Mouse (Mus musculus): ENCODE measurements around the gene Prcp.

Gene Prcp

GRCm38 (mm10) chr7:92874116-92874675, at the start of gene Prcp, which contains the start of gene Ddias:
Gene Prcp, plus strand, starts transcription at chr7:92874470.
Gene Ddias, minus strand, starts transcription at chr7:92874247.
- DNase-seq (ENCODE audit: low read depth): peak; percentile 86

GRCm38 (mm10) chr7:92826248-92826647, 48.0 kb upstream of the Prcp start:
- no peak for DNase-seq (ENCODE audit: low read depth)

- DNase-seq (ENCODE audit: low read depth): no peak
Observed at GRCm38 (mm10) chr7:92827981-92828380, 46.3 kb upstream of the Prcp start.

DNA sequence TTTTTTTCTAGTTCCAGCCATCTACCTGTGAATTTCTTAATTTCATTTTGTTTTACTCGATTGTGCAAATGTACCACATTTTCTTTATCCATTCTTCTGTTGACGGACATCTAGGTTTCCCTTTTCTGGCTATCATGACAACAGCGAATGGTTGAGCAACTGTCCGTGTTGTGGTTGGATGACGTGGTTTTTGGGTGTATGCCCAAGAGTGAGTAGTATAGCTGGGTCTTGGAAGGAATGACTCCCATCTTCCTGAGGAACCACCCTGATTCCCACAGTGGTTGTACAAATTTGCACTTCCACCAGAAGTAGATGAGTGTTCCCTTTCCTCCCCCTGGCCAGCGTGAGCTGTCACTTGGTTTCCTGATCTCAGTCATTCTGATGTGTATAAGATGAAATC, 41.9 kb upstream of the Prcp start:
- DNase-seq (ENCODE audit: low read depth): peak; percentile 17

DNA sequence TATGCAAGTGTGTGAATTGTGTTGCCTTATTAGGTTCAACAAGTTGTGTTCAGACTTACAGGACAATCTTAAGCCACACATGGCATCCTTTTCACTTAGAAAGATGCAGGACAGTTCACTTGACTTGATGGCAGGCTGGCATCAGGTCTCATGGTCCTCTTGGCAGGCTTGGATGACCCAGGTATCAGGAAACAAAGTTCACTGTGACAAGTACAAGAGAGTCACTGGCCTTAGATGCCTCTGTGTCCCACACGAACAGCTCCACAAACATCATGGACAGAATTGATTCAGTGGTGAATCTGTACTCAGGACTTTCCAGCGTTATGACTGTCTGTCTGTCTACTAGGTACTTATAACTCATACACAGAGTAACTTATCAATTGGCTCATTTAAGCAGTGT, 39.9 kb upstream of the Prcp start:
- no peak for DNase-seq (ENCODE audit: low read depth)

GRCm38 (mm10) chr7:92836447-92836846, 37.8 kb upstream of the Prcp start:
- DNase-seq (ENCODE audit: low read depth): no peak

- peak; percentile 22 for DNase-seq (ENCODE audit: low read depth)
Observed at GRCm38 (mm10) chr7:92837226-92837625, 37.0 kb upstream of the Prcp start.

- DNase-seq (ENCODE audit: low read depth): no peak
Observed at GRCm38 (mm10) chr7:92837907-92838306, 36.4 kb upstream of the Prcp start.

GRCm38 (mm10) chr7:92842254-92842653, 32.0 kb upstream of the Prcp start:
- no peak for DNase-seq (ENCODE audit: low read depth)

GRCm38 (mm10) chr7:92848246-92848645, 26.0 kb upstream of the Prcp start:
- no peak for DNase-seq (ENCODE audit: low read depth)

- DNase-seq (ENCODE audit: low read depth): no peak
Observed at GRCm38 (mm10) chr7:92866526-92866925, 7.7 kb upstream of the Prcp start.

- DNase-seq (ENCODE audit: low read depth): no peak
Observed at GRCm38 (mm10) chr7:92870161-92870560, 4.1 kb upstream of the Prcp start.

DNA sequence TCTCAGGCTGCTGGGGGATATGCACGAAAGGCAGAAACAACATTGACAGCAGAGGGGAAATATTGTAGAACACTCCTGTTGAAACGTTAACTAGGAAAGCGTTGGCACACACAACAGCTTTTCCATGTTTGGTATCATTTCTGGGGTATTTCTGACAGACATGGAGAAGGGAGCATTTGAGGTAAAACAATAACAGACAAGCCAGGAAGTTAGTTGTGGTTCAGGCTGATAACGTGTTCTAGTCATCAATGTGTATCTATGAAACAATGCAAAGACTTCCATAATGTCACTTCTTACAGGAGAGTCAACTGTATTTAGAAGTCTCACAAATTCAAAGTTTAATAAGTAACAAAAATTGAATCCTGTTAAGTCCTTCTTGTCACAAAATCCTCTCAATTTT, 2.7 kb upstream of the Prcp start:
- no peak for DNase-seq (ENCODE audit: low read depth)

GRCm38 (mm10) chr7:92874761-92875408, 615 bp downstream of the Prcp start:
- DNase-seq (ENCODE audit: low read depth): peak; percentile 85

DNA sequence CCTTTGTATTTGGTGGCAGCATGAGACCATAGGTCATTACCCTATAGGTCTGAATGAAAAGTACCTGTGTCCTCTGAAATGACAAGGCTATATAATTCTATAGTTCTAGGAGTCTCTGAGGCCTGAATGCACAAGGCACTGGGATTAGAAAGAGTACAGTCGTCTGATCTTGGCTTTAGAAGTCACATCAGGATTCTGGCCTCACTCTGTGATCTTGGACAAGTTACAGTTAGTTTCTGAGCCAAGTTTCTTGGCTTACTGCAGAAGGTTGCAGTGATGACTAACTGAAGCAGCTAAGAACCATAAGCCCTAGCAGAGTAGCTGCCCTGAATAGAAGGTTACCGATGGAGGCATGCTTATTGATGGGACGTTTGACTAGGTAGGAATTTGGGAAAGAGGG, 1.8 kb downstream of the Prcp start:
- no peak for DNase-seq (ENCODE audit: low read depth)

DNA sequence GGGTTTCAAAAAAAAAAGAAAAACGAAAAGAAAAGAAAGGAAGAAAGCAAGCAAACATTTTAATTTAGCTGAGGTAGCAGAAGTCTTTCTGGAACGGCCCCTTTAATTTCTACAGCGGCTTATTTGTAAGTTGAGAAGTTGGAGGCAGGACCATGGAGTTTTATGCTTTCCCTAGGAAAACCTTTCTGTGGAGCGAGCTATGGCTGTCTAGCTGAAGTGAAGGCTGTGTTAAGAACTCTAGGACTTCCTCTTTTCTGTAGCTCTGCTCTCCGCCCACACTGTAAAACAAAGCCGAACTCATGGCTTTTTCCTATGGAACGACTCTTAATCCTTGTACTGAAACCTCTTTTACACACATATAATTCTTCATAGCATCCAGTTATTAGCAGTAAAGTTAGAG, 2.3 kb downstream of the Prcp start:
- no peak for DNase-seq (ENCODE audit: low read depth)

- DNase-seq (ENCODE audit: low read depth): no peak
Observed at GRCm38 (mm10) chr7:92878575-92879285, 4.5 kb downstream of the Prcp start.

- DNase-seq (ENCODE audit: low read depth): no peak
Observed at GRCm38 (mm10) chr7:92883850-92884716, 9.8 kb downstream of the Prcp start.

- no peak for DNase-seq (ENCODE audit: low read depth)
Observed at GRCm38 (mm10) chr7:92884998-92885660, 10.9 kb downstream of the Prcp start.

- no peak for DNase-seq (ENCODE audit: low read depth)
Observed at GRCm38 (mm10) chr7:92886801-92887200, 12.5 kb downstream of the Prcp start.

- no peak for DNase-seq (ENCODE audit: low read depth)
Observed at GRCm38 (mm10) chr7:92887230-92887629, 13.0 kb downstream of the Prcp start.

GRCm38 (mm10) chr7:92890211-92890610, 15.9 kb downstream of the Prcp start:
- no peak for DNase-seq (ENCODE audit: low read depth)

All from c-Kit-positive CD71-negative TER-119-negative erythroid progenitor cells, embryonic 14.5 days (primary cell).